Mouse (Mus musculus) heart, embryonic 14.5 days (tissue): ENCODE measurements around the gene Tnpo1. TPM values are rescaled to one million over a fixed set of nuclear protein-coding genes. Genes with fewer than 3 reads are reported as not detected.
"Not testable (repeated sequence)": the region's sequence is repeated elsewhere in the genome, so short reads cannot be mapped to it uniquely, and the experiment has no call there.

Experiments
- ATAC-seq: fragments of 200-750 bp; cut with Nextera tagmentation; 2 replicates; pipeline ENCODE4 v1.8.0; 2017; ENCODE audit warnings: low read depth, moderate TSS enrichment; ENCODE audit not compliant: insufficient number of reproducible peaks, insufficient read depth, low FRiP score
- H3K27ac ChIP-seq, 2 experiments: fragments of 200-500 bp in 1 of 2; fragments of 300-500 bp in 1 of 2; sonication (generic) in 1 of 2; replicated peaks in 1 of 2; 2 replicates each; pipeline ENCODE4 v1.5.1; 2012 to 2014; ENCODE audit warnings: low read depth in 2 of 2, low read length in 2 of 2, control low read depth in 1 of 2, mild to moderate bottlenecking in 1 of 2, mixed read lengths in 1 of 2; ENCODE audit not compliant: control insufficient read depth in 1 of 2, insufficient read depth in 1 of 2
- H3K27me3 ChIP-seq: fragments of 300-500 bp; sonication (generic); 2 replicates; pipeline ENCODE4 v1.6.1; 2014; ENCODE audit warnings: mild to moderate bottlenecking, low read length, control low read depth; ENCODE audit not compliant: control insufficient read depth, insufficient read depth
- H3K36me3 ChIP-seq: fragments of 300-500 bp; sonication (generic); 2 replicates; pipeline ENCODE4 v1.6.1; 2014; ENCODE audit warnings: mild to moderate bottlenecking, control low read depth, low read length, mixed read lengths; ENCODE audit not compliant: control insufficient read depth, insufficient read depth
- H3K4me1 ChIP-seq, 2 experiments: fragments of 200-500 bp in 1 of 2; fragments of 300-500 bp in 1 of 2; sonication (generic) in 1 of 2; 2 replicates each; pipeline ENCODE4 v1.6.1; 2012 to 2014; ENCODE audit warnings: low read length in 2 of 2, control low read depth in 1 of 2, mixed read lengths in 1 of 2; ENCODE audit not compliant: control insufficient read depth in 2 of 2, insufficient read depth in 2 of 2
- H3K4me2 ChIP-seq: fragments of 300-500 bp; sonication (generic); 2 replicates; pipeline ENCODE4 v1.6.1; 2014; ENCODE audit warnings: mild to moderate bottlenecking, low read length
- H3K4me3 ChIP-seq, 2 experiments: fragments of 200-500 bp in 1 of 2; fragments of 300-500 bp in 1 of 2; sonication (generic) in 1 of 2; 2 replicates each; pipeline ENCODE4 v1.5.1; 2012 to 2014; ENCODE audit warnings: low read length in 2 of 2, mild to moderate bottlenecking in 2 of 2, control low read depth in 1 of 2, low read depth in 1 of 2, moderate library complexity in 1 of 2; ENCODE audit not compliant: control insufficient read depth in 1 of 2, insufficient read depth in 1 of 2
- H3K9ac ChIP-seq: fragments of 300-500 bp; sonication (generic); 2 replicates; pipeline ENCODE4 v1.6.1; 2014; ENCODE audit warnings: mild to moderate bottlenecking, low read length
- H3K9me3 ChIP-seq: fragments of 300-500 bp; sonication (generic); 2 replicates; pipeline ENCODE4 v1.6.1; 2016; ENCODE audit warnings: low read length, control low read depth; ENCODE audit not compliant: control insufficient read depth
- WGBS: fragments of 180-500 bp; shearing (Covaris S2); extraction: QIAGEN DNeasy Blood & Tissue Kit; methylation state at CpG from one replicate; pipeline ENCODE4 v1.1.7; 2014; 5-methylcytosine and 5-hydroxymethylcytosine counted together
- polyA plus RNA-seq: library from polyadenylated mRNA; unstranded; fragments of >200 nt; fragmentation: Nextera tagmentation; extraction: Ambion mirVana; gene quantifications from 2 replicates; pipeline ENCODE4 v1.2.1, GENCODE M21; 2014

Tnpo1 gene
- polyA plus RNA-seq, 1 experiment from 2014 or later = 39.6 TPM

DNA sequence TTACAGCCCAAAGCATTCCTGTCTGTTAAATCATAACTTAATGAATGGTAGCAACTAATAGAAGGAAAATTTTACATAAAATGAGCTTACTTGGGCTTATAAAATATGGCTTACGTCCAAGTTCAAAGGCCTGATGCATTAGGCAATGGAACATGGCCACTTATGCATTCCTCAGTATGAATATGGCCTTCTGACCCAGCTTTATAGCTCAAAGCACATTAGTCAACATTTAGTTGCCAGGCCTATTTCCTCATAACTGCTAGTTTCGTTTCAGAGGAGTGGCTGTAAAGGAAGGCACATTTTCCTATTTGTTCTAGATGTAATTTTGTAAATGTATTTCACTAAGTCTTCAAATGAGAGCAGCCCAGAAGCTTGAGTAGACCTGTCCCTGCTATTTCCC lies 107.1 kb downstream of the Tnpo1 start:
- Histone ChIP-seq H3K27ac (no peak overlapping the region), H3K4me3 (no peak overlapping the region), H3K4me2 (no peak overlapping the region), H3K4me1 (peaks cover 2 to 11% of the 10 kb centered on the region in 2 experiments; a peak in 1 of 4 replicates), H3K9ac (no peak overlapping the region), H3K27me3 (no peaks in the 10 kb centered on the region), H3K36me3 (no peaks in the 10 kb centered on the region), H3K9me3 (no peaks in the 10 kb centered on the region)
- no peak for ATAC-seq
- WGBS = 71% methylated on average over 2 of the region's 2 CpGs

DNA sequence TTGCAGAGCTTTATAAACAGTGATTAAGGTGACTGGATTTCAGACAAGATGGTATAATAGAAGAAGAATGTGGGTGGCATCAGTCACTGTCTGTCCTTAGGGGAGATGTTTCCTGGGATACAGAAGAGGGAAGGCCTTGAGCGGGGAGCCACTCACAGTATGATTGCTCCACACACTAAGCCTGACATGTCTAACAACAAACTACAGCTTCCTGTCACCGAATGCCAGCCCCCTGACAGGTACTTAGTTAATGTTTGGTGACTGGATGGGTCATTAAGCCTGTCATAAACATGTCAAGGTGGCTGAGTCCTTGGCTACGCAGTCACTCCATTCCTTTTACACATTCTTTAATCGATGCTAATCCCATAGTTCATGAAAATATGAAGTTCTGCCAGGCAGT lies 108.0 kb downstream of the Tnpo1 start:
- no peaks in the 10 kb centered on the region for H3K27me3 ChIP-seq
- ATAC-seq = no peak

DNA sequence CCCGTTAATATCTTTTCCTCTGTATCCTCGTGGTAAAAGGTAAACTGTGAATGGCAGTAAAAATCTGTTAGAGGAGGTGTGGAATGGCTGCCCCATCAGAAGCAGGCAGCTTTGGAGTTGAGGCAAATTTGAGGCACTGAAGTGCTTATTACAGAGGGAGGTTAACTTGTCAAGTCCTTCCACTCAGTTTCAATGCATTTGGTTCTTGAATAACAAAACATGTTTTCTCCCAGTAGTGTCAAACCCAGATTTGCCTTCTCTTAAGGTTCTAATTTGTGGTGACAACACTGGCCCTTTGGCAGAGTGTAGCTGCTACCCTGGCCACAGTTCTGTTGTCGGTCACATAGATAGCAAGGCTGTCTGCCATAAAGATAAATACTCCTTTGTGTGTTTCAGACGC lies 108.4 kb downstream of the Tnpo1 start:
- H3K27me3 ChIP-seq = no peaks in the 10 kb centered on the region
- 65% methylated on average over 4 of the region's 4 CpGs for WGBS
- H3K4me1 ChIP-seq = peaks cover 2 to 18% of the 10 kb centered on the region in 2 experiments; a peak in 1 of 4 replicates

More for the DNA sequence above, 108.0 kb downstream of the Tnpo1 start:
- no peaks in the 10 kb centered on the region for H3K36me3 ChIP-seq
- WGBS = 75% methylated on average over 4 of the region's 4 CpGs
- H3K4me3 ChIP-seq = no peak overlapping the region
- H3K9ac ChIP-seq = no peak overlapping the region
- no peaks in the 10 kb centered on the region for H3K9me3 ChIP-seq
- H3K4me2 ChIP-seq = no peak overlapping the region
- no peak overlapping the region for H3K27ac ChIP-seq
- H3K4me1 ChIP-seq = peaks cover 2 to 16% of the 10 kb centered on the region in 2 experiments; a peak in 1 of 4 replicates

DNA sequence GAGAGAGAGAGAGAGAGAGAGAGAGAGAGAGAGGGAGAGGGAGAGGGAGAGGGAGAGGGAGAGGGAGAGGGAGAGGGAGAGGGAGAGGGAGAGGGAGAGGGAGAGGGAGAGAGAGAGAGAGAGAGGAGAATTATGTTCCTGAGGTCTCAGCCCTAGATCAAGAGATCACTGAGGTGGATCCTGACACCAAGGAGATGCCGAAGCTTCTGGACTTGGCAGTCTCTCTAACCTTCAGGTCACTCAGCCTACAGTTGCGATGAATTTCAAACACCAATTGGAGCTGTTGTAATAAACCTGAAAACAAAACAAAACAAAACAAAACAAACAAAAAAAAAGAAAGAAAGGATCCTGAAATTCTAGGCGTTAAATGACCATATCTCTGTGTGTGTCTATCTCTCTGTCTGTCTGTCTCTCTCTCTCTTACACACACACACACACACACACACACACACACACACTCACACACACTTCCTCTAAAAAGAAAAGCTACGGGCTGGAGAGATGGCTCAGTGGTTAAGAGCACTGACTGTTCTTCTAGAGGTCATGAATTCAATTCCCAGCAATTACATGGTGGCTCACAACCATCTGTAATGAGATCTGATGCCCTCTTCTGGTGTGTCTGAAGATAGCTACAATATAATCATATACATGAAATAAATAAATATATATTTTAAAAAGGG lies 109.1 kb downstream of the Tnpo1 start:
- H3K4me3 ChIP-seq, H3K4me2 ChIP-seq, H3K9me3 ChIP-seq, H3K9ac ChIP-seq, H3K36me3 ChIP-seq, H3K27ac ChIP-seq, H3K27me3 ChIP-seq, ATAC-seq: not testable (repeated sequence)
- peaks cover 2 to 23% of the 10 kb centered on the region in 2 experiments; a peak in 1 of 4 replicates for H3K4me1 ChIP-seq
- 91% methylated on average over 4 of the region's 4 CpGs for WGBS

More for the DNA sequence above, 108.4 kb downstream of the Tnpo1 start:
- Histone ChIP-seq H3K9me3 (no peaks in the 10 kb centered on the region), H3K9ac (no peak overlapping the region), H3K4me2 (no peak overlapping the region), H3K36me3 (no peaks in the 10 kb centered on the region), H3K4me3 (no peak overlapping the region), H3K27ac (no peak overlapping the region)
- no peak for ATAC-seq

DNA sequence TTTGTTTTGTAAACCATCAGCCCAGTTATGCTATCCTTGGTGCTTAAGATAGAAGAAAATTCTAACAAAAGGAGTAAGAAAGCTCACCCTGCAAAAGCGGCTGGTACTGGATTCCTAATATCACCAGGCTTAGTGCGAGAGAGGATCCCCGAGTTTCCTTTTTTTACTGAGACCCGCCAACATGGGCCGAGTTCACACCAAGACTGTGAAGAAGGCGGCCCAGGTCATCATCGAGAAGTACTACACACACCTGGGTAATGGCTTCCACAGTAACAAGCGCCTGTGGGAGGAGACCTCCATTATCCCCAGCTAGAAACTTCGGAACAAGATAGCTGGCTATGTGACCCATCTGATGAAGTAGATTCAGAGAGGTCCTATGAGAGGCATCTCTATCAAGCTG lies 109.6 kb downstream of the Tnpo1 start:
- no peak overlapping the region for H3K4me3 ChIP-seq
- peaks cover 2 to 23% of the 10 kb centered on the region in 2 experiments; a peak in 1 of 4 replicates for H3K4me1 ChIP-seq

DNA sequence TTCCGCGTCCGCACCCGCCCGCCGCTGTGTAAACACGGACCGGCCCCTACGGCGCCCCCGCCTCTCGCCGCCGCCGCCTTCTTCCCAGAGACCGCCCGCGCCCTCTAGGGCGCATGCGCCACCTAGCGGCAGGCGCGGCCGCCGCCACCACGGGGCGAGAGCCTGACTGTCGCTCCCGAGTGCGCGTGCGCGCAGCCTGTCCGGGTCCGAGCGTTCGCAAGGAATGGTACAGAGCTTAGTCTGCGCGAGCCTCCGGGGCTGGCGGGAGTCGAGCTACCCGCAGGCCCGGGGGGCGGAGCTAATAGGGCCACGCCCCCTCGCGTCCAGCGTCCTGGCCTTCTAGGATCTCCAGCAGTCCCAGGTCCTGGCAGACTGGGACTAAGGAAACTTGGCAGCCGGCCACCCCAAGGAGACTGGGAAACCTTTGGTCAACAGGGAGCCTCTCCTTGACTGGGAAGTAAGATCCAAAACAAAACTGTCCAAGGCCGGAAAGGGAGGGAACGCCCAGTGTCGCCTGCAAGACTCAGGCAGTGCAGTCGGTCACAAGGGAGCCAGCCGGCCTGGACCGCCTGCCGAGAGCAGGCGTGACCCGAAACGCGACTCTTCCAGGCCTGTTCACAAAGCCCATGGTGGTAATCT lies 110.9 kb downstream of the Tnpo1 start, which contains the start of gene Fcho2:
TSS of gene Fcho2 (minus strand) at position 303 of the 639 bp plus-strand sequence.
- Histone ChIP-seq H3K36me3 (no peaks in the 10 kb centered on the region), H3K4me3 (peak within 1 kb of the TSS; percentile 73 to 94), H3K4me1 (peaks cover 2 to 27% of the 10 kb centered on the region in 2 experiments; a peak in 1 of 4 replicates), H3K4me2 (peak within 1 kb of the TSS; percentile 62), H3K27me3 (no peaks in the 10 kb centered on the region), H3K9me3 (no peaks in the 10 kb centered on the region), H3K9ac (peak within 1 kb of the TSS; percentile 97), H3K27ac (peak within 1 kb of the TSS; percentile 98 to 99)
- WGBS = under 1% methylated on average over 51 of the region's 61 CpGs
- peak; percentile 96 for ATAC-seq

More for the DNA sequence above, 109.6 kb downstream of the Tnpo1 start:
- Histone ChIP-seq H3K9me3 (no peaks in the 10 kb centered on the region), H3K27ac (no peak overlapping the region), H3K27me3 (no peaks in the 10 kb centered on the region), H3K9ac (no peak overlapping the region), H3K4me2 (no peak overlapping the region), H3K36me3 (no peaks in the 10 kb centered on the region)
- no peak for ATAC-seq
- 83% methylated on average over 9 of the region's 9 CpGs for WGBS

DNA sequence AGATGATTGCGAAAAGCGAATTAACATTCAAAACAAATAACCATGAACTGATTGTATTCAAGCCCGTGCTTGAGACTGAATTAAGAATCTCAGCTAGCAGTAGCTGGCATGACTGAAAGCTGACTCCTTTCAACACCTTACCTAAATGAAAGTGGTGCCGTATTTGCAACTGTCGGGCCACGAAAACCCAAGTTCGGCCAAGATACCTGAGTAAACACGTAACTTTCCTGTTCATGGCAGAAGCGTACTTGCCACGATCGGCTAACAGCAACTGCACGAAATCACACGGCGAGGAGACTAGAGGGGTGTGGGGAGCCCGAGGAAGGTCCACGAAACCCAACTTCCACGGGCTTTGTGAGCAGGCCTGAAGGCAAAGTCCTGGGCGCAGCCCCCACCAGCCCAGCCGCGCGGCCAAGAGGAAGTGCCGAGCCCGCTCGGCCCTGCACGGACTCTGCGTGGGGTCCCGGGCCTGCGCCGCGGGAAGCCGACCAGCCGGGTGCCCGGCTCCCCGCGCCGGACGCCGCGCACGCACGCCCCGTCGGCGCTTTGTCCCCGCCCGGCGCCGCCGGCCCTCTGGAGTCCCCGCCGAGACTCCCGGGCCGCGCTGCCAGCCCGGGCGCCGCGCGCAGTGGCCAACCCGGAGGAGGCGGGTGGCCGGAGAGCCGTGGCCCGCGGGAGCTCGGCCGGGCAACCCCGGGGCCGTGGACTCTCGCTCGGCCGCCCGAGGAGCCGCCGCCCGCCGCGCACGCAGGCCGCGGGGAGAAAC lies 111.7 kb downstream of the Tnpo1 start:
- Histone ChIP-seq H3K9me3 (no peaks in the 10 kb centered on the region), H3K27ac (peak overlapping the region; percentile 98 to 99), H3K4me2 (peak overlapping the region; percentile 62), H3K4me3 (peak overlapping the region; percentile 73 to 94), H3K27me3 (no peaks in the 10 kb centered on the region), H3K4me1 (peaks cover 2 to 30% of the 10 kb centered on the region in 2 experiments; a peak in 1 of 4 replicates), H3K9ac (peak overlapping the region; percentile 97), H3K36me3 (no peaks in the 10 kb centered on the region)
- ATAC-seq = peak; percentile 49
- WGBS = under 1% methylated on average over 69 of the region's 81 CpGs
